Mouse (Mus musculus) adrenal gland, postnatal 25 days (tissue): ENCODE measurements around the gene Eif3b. TPM values are rescaled to one million over a fixed set of nuclear protein-coding genes. Genes with fewer than 3 reads are reported as not detected.

Experiments
- DNase-seq: peaks from one replicate; pipeline ENCODE4 v3.0.0; 2021; ENCODE audit warnings: mixed read lengths
- long read RNA-seq: library from polyadenylated mRNA; stranded (forward); transcript quantifications from one replicate; pipeline ENCODE4 v2.0.0, GENCODE M21; 2021
- total RNA-seq: library from RNA; stranded (reverse); gene quantifications from 2 replicates; pipeline ENCODE4 v1.2.3, GENCODE M21; 2021

Eif3b gene
- 159 and 237 TPM in 2 replicates for total RNA-seq
- long read RNA-seq, transcript Eif3b-201 (19 exons, 2,945 nt), result major isoform, 455 of 507 reads
- long read RNA-seq, partial matches to known transcripts, result 27 of 507 reads
- long read RNA-seq, other reads (novel, unspliced or antisense), result 25 of 507 reads

GRCm38 (mm10) chr5:140418489-140419441 lies at the start of gene Eif3b:
Gene Eif3b (plus strand): TSS chr5:140419328.
- peak; percentile 88 for DNase-seq

DNA sequence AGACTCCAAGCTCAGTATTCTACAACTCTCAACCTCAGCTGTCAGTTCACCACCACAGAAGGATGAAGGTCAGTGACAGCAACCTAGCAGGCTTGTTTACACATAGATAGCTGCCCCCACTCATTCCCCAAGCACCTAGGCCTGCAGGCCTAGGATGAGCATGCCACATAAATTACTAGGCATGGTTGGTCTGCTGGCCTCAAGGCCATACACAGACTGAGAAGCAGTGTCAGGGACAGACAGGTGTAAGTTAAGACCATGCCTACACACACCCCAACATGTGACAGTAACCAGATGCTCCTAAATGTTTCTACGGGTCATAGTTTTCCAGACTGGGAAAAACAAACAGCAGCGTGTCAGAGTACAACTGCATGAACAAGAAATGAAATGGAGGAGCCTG lies 49.7 kb upstream of the Eif3b start:
- DNase-seq, result no peak

DNA sequence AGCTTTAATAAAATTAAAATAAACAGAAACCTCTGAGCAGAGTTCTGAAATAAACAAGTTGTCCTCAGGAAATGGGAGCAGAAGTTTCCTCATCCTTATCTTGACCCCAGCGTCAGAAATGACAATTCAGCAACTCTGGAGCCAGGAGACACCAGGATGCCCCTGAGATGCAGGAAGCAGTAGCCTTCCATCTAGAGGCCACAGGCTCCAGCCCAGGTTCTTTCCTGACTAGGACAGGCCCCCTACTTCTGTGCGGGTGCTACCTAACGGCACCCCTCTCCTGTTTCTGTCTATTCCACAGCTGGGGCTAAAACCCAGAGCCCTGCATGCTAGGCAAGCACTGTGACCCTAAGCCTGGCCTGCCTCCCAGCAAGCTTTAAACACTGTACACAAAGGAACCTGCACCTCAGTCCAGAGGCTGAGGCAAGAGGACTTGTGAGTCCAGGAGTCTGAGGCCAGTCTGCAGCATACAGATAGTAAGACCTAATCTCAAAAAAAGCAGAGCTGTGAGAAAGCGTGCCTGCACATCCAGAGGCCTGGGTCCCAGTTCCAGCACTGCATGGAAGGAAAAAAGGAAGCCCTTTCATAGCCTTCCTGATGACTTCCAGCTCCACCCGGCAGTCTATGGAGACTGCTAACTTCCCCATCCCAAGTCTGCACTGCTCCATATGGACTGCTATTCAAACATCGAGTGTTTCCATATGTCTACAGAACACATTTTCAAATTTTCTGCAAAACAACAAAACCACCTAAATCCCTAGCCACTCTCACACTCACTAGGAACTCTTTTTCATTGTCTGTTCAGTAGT lies 48.5 kb upstream of the Eif3b start:
- no peak for DNase-seq

GRCm38 (mm10) chr5:140371671-140372070 lies 47.5 kb upstream of the Eif3b start:
- no peak for DNase-seq

DNA sequence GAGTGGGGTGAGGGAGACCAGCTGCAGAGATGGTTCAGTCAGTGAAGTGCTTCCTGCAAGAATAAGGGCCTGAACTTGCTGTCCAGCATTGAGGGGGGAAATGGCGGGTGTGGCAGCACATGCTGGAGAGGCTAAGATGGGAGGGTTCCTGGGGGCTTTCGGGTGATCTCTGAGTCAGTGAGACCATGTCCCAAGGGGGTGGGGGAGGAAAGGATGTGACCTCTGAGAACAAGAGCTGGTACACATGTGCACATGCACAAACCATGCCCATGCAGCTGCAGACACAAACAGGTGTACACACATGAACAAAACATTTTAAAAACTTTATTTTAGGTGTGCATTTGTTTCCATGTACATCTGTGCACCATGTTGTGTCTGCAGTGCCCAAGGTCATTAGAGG lies 45.4 kb upstream of the Eif3b start:
- no peak for DNase-seq

- DNase-seq, result no peak
These were observed 44.9 kb upstream of the Eif3b start for GRCm38 (mm10) chr5:140374226-140374625.

DNA sequence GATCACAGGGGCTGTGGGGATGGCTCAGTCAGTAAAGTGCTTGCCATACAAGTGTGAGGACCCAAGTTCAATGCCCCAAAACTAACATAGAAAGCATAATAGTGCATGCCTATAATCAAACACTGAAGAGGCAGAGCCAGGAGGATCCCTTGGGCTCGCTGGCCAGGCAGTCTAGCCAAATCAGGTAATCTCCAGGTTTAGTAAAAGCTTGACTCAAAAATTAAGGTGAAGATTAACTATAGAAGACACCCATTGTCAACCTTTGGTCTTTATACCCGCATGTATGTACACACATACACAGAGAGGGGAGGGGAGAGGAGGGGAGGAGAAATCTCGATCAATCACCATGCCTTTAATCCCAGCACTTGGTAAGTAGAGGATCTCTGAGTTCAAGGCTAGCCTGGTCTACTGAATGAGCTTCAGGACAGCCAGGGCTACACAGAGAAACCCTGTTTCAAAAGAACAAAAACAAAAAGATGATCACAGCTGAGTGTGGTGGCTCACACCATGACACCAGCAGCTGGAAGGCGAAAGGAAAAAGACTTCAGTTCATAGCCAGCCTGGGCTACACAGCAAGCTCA lies 43.8 kb upstream of the Eif3b start:
- no peak for DNase-seq

GRCm38 (mm10) chr5:140378121-140378853 lies 40.8 kb upstream of the Eif3b start:
- no peak for DNase-seq

GRCm38 (mm10) chr5:140379299-140379698 lies 39.8 kb upstream of the Eif3b start:
- DNase-seq, result no peak

DNA sequence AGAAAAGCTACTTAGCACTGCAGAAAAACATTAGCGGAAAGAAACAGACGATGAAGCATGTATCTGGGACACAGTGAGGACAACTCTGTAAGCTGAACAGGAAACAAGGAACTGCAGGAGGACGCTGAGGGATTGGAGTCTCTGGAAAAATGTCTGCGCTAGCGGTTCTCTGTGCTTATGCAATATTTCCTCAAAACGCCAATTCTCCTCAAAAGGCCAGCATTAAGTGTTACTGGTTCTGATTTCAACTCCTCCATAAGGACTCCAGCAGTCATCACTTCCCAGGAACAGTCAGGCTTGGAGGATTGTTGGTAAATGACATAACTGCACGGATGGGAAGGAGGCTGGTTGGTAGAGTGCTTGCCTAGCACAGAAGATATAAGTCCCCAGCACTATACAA lies 38.0 kb upstream of the Eif3b start:
- no peak for DNase-seq

DNA sequence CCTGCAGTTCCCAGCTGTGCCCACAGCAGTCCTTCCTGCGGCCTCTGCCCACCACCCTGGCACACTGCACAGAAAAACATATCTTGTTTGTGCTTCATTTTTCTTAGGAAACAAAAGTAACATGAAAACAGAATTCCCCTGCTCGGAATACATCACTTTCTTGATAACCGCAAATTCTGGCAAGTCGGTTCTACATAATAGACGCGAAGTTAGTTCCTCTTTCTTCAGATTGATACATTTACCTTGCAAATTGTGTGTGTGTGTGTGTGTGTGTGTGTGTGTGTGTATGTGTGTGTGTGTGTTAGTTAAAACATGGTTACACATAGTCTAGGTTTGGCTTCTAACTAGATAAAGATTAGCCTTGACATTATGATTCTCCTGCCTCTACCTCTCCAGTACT lies 36.4 kb upstream of the Eif3b start:
- DNase-seq, result no peak

DNA sequence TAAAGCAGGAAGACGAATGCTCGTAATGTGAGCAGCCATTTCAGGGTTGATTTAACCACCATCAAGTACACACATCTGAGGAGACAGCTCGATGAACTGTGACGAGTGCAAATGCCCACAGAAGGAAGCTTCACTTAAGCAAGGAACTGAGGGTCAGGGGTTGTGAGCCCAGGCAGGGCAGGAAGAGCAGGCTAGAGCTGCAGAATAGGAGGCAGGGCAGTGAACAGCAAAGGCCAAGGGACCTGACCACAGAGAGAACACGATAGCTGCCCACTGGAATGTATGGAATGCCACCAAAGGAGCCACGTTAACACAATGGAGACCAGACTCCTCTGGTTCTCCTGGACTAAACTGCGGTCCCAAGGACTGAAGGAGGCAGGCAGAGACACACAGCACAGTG lies 35.6 kb upstream of the Eif3b start:
- DNase-seq, result no peak

- DNase-seq, result no peak
These were observed 34.7 kb upstream of the Eif3b start for GRCm38 (mm10) chr5:140384462-140384861.

DNA sequence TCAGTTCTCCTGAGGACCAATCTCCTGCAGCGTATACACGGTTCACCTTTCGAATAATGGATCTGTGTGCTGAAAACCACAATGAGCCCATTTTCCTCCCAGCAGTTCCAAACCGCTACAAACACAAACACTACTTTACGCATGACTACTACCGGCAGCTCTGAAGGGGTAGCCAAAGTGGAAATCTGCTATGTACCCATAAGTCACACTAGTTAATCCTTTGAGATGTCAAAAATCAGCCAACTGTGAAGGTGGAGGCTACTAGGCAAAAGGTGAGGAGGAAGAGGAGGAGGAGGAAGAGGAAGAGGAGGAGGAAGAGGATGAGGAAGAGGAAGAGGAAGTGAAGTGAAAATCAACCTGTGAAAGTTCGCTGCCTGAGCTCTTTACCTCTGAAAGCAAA lies 31.9 kb upstream of the Eif3b start:
- DNase-seq, result no peak

GRCm38 (mm10) chr5:140387816-140388510 lies 31.2 kb upstream of the Eif3b start:
- DNase-seq, result no peak

DNA sequence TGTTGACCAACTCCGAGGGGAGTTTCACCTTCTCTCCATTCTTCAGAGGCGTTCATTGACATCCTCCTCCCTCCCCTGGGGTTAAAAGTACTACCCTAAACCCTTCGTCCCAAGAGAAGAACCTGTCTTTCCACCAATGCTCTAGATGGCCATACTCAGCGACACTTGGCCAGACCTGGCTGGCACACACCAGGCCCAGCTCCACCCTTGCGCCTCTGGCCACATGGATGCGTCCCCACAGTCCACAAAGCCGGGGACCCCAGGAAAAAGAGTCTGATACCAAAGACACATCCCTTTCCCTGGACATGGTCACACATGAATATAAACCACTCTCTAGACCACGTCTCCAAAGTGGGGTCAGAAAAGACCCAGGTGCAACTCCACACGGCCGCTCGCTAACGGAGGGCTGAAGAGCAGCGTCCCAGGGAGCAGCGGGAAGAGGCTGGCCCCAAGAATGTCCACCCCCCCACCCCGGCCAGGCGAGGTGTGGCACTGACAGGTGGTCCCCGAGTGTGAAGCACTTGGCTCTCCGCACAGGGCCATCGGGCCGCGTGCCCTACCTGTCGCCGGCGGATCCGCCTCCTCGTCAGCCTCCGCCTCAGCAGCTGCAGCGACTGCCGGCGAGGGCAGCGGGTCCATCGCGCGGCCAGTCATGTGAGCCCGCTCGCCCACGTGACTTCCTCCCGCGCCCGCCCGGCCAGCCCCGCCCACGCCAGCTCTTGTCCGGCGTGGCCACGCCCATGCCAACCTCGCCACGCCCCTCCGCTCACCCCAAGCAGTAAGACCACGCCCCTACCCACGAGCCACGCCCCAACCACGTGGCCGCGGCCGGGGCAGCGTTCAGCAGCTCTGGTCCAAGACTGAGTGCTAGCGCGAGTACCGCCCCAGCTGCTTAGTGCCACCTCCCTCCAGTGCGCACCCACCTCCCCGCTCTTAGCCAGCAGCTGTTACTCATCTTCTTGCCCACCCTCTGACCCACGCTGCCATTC lies 30.2 kb upstream of the Eif3b start, which contains the start of gene Snx8:
Gene Snx8, minus strand, starts transcription at position 675 of the 989 bp plus-strand sequence.
- peak; percentile 99 for DNase-seq

DNA sequence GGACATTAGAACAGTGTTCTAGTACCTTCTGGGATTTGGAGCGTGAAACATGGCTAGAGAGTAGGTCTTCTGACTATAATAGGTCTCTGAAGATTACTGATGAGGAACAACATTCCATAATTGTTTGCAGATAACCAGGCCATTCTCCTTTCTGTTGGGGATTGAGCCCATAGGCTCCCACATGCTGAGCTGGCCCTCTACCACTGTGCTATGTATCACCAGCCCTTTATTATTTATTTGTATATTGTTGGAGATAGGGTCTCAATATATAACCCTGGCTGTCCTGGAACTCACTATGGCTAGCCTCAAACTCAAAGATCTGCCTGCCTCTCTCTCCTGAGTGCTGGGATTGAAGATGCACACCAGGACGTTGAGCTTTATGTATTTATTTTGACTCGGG lies 29.5 kb upstream of the Eif3b start:
- DNase-seq, result no peak

DNA sequence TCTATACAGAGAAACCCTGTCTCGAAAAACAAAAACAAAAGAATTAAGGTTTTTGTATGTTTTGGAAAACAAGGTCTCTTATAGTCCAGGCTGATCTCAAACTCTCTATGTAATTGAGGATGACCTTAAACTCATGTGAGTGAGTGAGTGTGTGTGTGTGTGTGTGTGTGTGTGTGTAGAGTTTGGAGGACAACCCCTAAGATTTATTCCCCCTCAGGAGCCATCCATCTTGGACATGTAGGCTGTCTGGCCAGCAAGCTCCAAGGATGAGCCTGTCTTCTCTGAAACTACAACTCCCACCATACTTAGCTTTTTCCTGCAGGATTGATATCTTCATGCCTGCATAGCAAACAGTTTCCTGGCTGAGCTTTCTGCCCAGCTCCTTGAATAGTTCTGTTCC lies 27.7 kb upstream of the Eif3b start:
- no peak for DNase-seq

DNA sequence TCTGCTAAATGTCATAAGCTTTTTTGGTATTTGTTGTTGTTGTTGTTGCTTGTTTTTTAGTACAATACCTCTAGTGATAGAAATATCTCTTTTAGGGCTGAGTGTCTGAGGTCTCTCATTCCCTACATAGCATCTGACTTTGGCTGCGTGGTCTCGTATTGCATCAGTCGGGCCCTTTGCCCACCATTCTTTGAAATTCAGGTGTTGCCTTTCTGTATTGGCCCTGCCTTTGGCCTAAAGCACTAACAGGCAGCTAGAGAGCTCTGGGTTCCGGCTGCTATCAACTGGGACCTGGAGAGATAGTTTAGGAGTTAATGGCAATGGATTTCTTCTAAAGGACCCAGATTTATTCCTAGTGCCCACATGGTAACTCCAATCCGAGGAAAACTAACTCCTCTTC lies 27.1 kb upstream of the Eif3b start:
- DNase-seq, result no peak

GRCm38 (mm10) chr5:140392701-140393100 lies 26.4 kb upstream of the Eif3b start:
- DNase-seq, result no peak
